Mouse (Mus musculus): Measurements from ENCODE around the gene Rexo1.

Gene Rexo1

GRCm38 (mm10) chr10:80576351-80577194, 15.2 kb upstream of the Rexo1 start:
- no peak for TF ChIP-seq GATA4 (IDR thresholded peaks at IDR 0.05; ENCODE audit: insufficient replicate concordance, low read length)

- no peak for TF ChIP-seq GATA4 (IDR thresholded peaks at IDR 0.05; ENCODE audit: insufficient replicate concordance, low read length)
Measured at GRCm38 (mm10) chr10:80575925-80576324, 14.6 kb upstream of the Rexo1 start.

GRCm38 (mm10) chr10:80574896-80575295, 13.5 kb upstream of the Rexo1 start:
- no peak for TF ChIP-seq GATA4 (IDR thresholded peaks at IDR 0.05; ENCODE audit: insufficient replicate concordance, low read length)

- TF ChIP-seq GATA4 (IDR thresholded peaks at IDR 0.05; ENCODE audit: insufficient replicate concordance, low read length) = no peak
Measured at GRCm38 (mm10) chr10:80573944-80574343, 12.6 kb upstream of the Rexo1 start.

GRCm38 (mm10) chr10:80572477-80572876, 11.1 kb upstream of the Rexo1 start:
- TF ChIP-seq GATA4 (IDR thresholded peaks at IDR 0.05; ENCODE audit: insufficient replicate concordance, low read length) = no peak

- TF ChIP-seq GATA4 (IDR thresholded peaks at IDR 0.05; ENCODE audit: insufficient replicate concordance, low read length) = no peak
Measured at GRCm38 (mm10) chr10:80570871-80571836, 9.8 kb upstream of the Rexo1 start.

- TF ChIP-seq GATA4 (IDR thresholded peaks at IDR 0.05; ENCODE audit: insufficient replicate concordance, low read length) = no peak
Measured at GRCm38 (mm10) chr10:80570419-80570818, 9.1 kb upstream of the Rexo1 start.

- no peak for TF ChIP-seq GATA4 (IDR thresholded peaks at IDR 0.05; ENCODE audit: insufficient replicate concordance, low read length)
Measured at GRCm38 (mm10) chr10:80569664-80570066, 8.3 kb upstream of the Rexo1 start.

GRCm38 (mm10) chr10:80568876-80569275, 7.5 kb upstream of the Rexo1 start:
- TF ChIP-seq GATA4 (IDR thresholded peaks at IDR 0.05; ENCODE audit: insufficient replicate concordance, low read length) = no peak

GRCm38 (mm10) chr10:80566375-80567092, 5.2 kb upstream of the Rexo1 start:
- no peak for TF ChIP-seq GATA4 (IDR thresholded peaks at IDR 0.05; ENCODE audit: insufficient replicate concordance, low read length)

GRCm38 (mm10) chr10:80560621-80561020, 739 bp downstream of the Rexo1 start:
- no peak for TF ChIP-seq GATA4 (IDR thresholded peaks at IDR 0.05; ENCODE audit: insufficient replicate concordance, low read length)

- TF ChIP-seq GATA4 (IDR thresholded peaks at IDR 0.05; ENCODE audit: insufficient replicate concordance, low read length) = no peak
Measured at GRCm38 (mm10) chr10:80559431-80559830, 1.9 kb downstream of the Rexo1 start.

- no peak for TF ChIP-seq GATA4 (IDR thresholded peaks at IDR 0.05; ENCODE audit: insufficient replicate concordance, low read length)
Measured at GRCm38 (mm10) chr10:80557346-80557965, 3.9 kb downstream of the Rexo1 start.

GRCm38 (mm10) chr10:80553997-80554396, 7.4 kb downstream of the Rexo1 start:
- TF ChIP-seq GATA4 (IDR thresholded peaks at IDR 0.05; ENCODE audit: insufficient replicate concordance, low read length) = no peak

GRCm38 (mm10) chr10:80553575-80553974, 7.8 kb downstream of the Rexo1 start:
- no peak for TF ChIP-seq GATA4 (IDR thresholded peaks at IDR 0.05; ENCODE audit: insufficient replicate concordance, low read length)
